Mouse (Mus musculus): ENCODE measurements at regions not wholly inside any gene's neighbourhood (a gene's known extent, or its start where the extent isn't known, plus 50 kb on each side); places are given as distances from the start of the nearest gene placed in this dataset.

- Histone ChIP-seq H3K27ac (no peak overlapping the region), H3K36me3 (no peaks in the 10 kb centered on the region), H3K4me1 (no peaks in the 10 kb centered on the region), H3K27me3 (ENCODE audit: insufficient read depth, poor library complexity, severe bottlenecking) (no peaks in the 10 kb centered on the region), H3K4me3 (no peak overlapping the region), H3K9me3 (no peaks in the 10 kb centered on the region)
- DNase-seq (ENCODE audit: low spot score), result no peak
- WGBS, result 86% methylated on average over 4 of the region's 4 CpGs
These were observed 189.0 kb downstream of the Ttll7 start for GRCm38 (mm10) chr3:147041201-147041600.

- Histone ChIP-seq H3K36me3 (no peaks in the 10 kb centered on the region), H3K27ac (no peak overlapping the region), H3K4me1 (no peaks in the 10 kb centered on the region), H3K4me3 (no peak overlapping the region), H3K27me3 (ENCODE audit: insufficient read depth, poor library complexity, severe bottlenecking) (no peaks in the 10 kb centered on the region), H3K9me3 (no peaks in the 10 kb centered on the region)
- WGBS, result 81% methylated on average over 3 of the region's 3 CpGs
- DNase-seq (ENCODE audit: low spot score), result no peak
These were observed 190.7 kb downstream of the Ttll7 start for GRCm38 (mm10) chr3:147042911-147043310.

GRCm38 (mm10) chr3:147046634-147047033 is 194.5 kb downstream of the Ttll7 start:
- no peak overlapping the region for H3K4me3 ChIP-seq
- H3K27ac ChIP-seq, result no peak overlapping the region
- 79% methylated on average over 2 of the region's 2 CpGs for WGBS
- no peak for DNase-seq (ENCODE audit: low spot score)
- H3K36me3 ChIP-seq, result no peaks in the 10 kb centered on the region
- no peaks in the 10 kb centered on the region for H3K9me3 ChIP-seq
- no peaks in the 10 kb centered on the region for H3K4me1 ChIP-seq
- no peaks in the 10 kb centered on the region for H3K27me3 ChIP-seq (ENCODE audit: insufficient read depth, poor library complexity, severe bottlenecking)

GRCm38 (mm10) chr3:147054157-147054838 is 202.1 kb downstream of the Ttll7 start:
- DNase-seq (ENCODE audit: low spot score), result no peak
- H3K27me3 ChIP-seq (ENCODE audit: insufficient read depth, poor library complexity, severe bottlenecking), result no peaks in the 10 kb centered on the region
- no peak overlapping the region for H3K4me3 ChIP-seq
- 76% methylated on average over 8 of the region's 8 CpGs for WGBS
- H3K4me1 ChIP-seq, result no peaks in the 10 kb centered on the region
- H3K9me3 ChIP-seq, result no peaks in the 10 kb centered on the region
- H3K27ac ChIP-seq, result no peak overlapping the region
- H3K36me3 ChIP-seq, result no peaks in the 10 kb centered on the region

- no peaks in the 10 kb centered on the region for H3K27me3 ChIP-seq (ENCODE audit: insufficient read depth, poor library complexity, severe bottlenecking)
- 66% methylated on average over 3 of the region's 3 CpGs for WGBS
- no peak overlapping the region for H3K4me3 ChIP-seq
- no peak for DNase-seq (ENCODE audit: low spot score)
- H3K36me3 ChIP-seq, result no peaks in the 10 kb centered on the region
- H3K4me1 ChIP-seq, result no peaks in the 10 kb centered on the region
- no peak overlapping the region for H3K27ac ChIP-seq
- no peaks in the 10 kb centered on the region for H3K9me3 ChIP-seq
These were observed 205.7 kb downstream of the Ttll7 start for GRCm38 (mm10) chr3:147057874-147058273.

GRCm38 (mm10) chr3:147060659-147061058 is 208.5 kb downstream of the Ttll7 start:
- no peak for DNase-seq (ENCODE audit: low spot score)
- Histone ChIP-seq H3K27ac (no peak overlapping the region), H3K27me3 (ENCODE audit: insufficient read depth, poor library complexity, severe bottlenecking) (no peaks in the 10 kb centered on the region), H3K4me1 (no peaks in the 10 kb centered on the region), H3K4me3 (no peak overlapping the region), H3K36me3 (no peaks in the 10 kb centered on the region), H3K9me3 (no peaks in the 10 kb centered on the region)
- WGBS, result 94% methylated on average over 8 of the region's 8 CpGs

GRCm38 (mm10) chr3:147062451-147062850 is 210.3 kb downstream of the Ttll7 start:
- H3K27me3 ChIP-seq (ENCODE audit: insufficient read depth, poor library complexity, severe bottlenecking), result no peaks in the 10 kb centered on the region
- no peak overlapping the region for H3K27ac ChIP-seq
- WGBS, result 78% methylated on average over 7 of the region's 7 CpGs
- H3K9me3 ChIP-seq, result no peaks in the 10 kb centered on the region
- H3K4me3 ChIP-seq, result no peak overlapping the region
- no peak for DNase-seq (ENCODE audit: low spot score)
- no peaks in the 10 kb centered on the region for H3K36me3 ChIP-seq
- H3K4me1 ChIP-seq, result no peaks in the 10 kb centered on the region

GRCm38 (mm10) chr3:147063578-147064442 is 211.6 kb downstream of the Ttll7 start:
- Histone ChIP-seq H3K9me3 (no peaks in the 10 kb centered on the region), H3K4me1 (no peaks in the 10 kb centered on the region), H3K27ac (no peak overlapping the region), H3K36me3 (no peaks in the 10 kb centered on the region), H3K4me3 (no peak overlapping the region), H3K27me3 (ENCODE audit: insufficient read depth, poor library complexity, severe bottlenecking) (no peaks in the 10 kb centered on the region)
- 74% methylated on average over 16 of the region's 16 CpGs for WGBS
- no peak for DNase-seq (ENCODE audit: low spot score)

- DNase-seq (ENCODE audit: low spot score), result no peak
- H3K27ac ChIP-seq, result no peak overlapping the region
- 69% methylated on average over 3 of the region's 3 CpGs for WGBS
- H3K9me3 ChIP-seq, result no peaks in the 10 kb centered on the region
- no peaks in the 10 kb centered on the region for H3K27me3 ChIP-seq (ENCODE audit: insufficient read depth, poor library complexity, severe bottlenecking)
- no peaks in the 10 kb centered on the region for H3K36me3 ChIP-seq
- H3K4me3 ChIP-seq, result no peak overlapping the region
- no peaks in the 10 kb centered on the region for H3K4me1 ChIP-seq
These were observed 212.3 kb downstream of the Ttll7 start for GRCm38 (mm10) chr3:147064443-147064868.

GRCm38 (mm10) chr3:147070972-147071371 is 218.8 kb downstream of the Ttll7 start:
- no peaks in the 10 kb centered on the region for H3K27me3 ChIP-seq (ENCODE audit: insufficient read depth, poor library complexity, severe bottlenecking)
- H3K4me3 ChIP-seq, result no peak overlapping the region
- DNase-seq (ENCODE audit: low spot score), result no peak
- WGBS, result 89% methylated on average over 2 of the region's 2 CpGs
- no peak overlapping the region for H3K27ac ChIP-seq
- H3K36me3 ChIP-seq, result no peaks in the 10 kb centered on the region
- H3K9me3 ChIP-seq, result no peaks in the 10 kb centered on the region
- no peaks in the 10 kb centered on the region for H3K4me1 ChIP-seq

GRCm38 (mm10) chr3:147080197-147080596 is 228.0 kb downstream of the Ttll7 start:
- Histone ChIP-seq H3K9me3 (no peaks in the 10 kb centered on the region), H3K27me3 (ENCODE audit: insufficient read depth, poor library complexity, severe bottlenecking) (no peaks in the 10 kb centered on the region), H3K27ac (peak overlapping the region; percentile 62; the same call in 1 of the 2 replicates), H3K36me3 (no peaks in the 10 kb centered on the region), H3K4me3 (no peak overlapping the region), H3K4me1 (no peaks in the 10 kb centered on the region; the same call in 1 of the 2 replicates)
- no peak for DNase-seq (ENCODE audit: low spot score)
- WGBS, result 89% methylated on average over 3 of the region's 3 CpGs

- H3K4me3 ChIP-seq, result no peak overlapping the region
- H3K4me1 ChIP-seq, result no peaks in the 10 kb centered on the region; the same call in 1 of the 2 replicates
- WGBS, result 47% methylated on average over 4 of the region's 4 CpGs
- no peaks in the 10 kb centered on the region for H3K9me3 ChIP-seq
- peak overlapping the region; percentile 62 for H3K27ac ChIP-seq
- DNase-seq (ENCODE audit: low spot score), result no peak
- H3K36me3 ChIP-seq, result no peaks in the 10 kb centered on the region
- no peaks in the 10 kb centered on the region for H3K27me3 ChIP-seq (ENCODE audit: insufficient read depth, poor library complexity, severe bottlenecking)
These were observed 228.7 kb downstream of the Ttll7 start for GRCm38 (mm10) chr3:147080768-147081448.

- no peaks in the 10 kb centered on the region for H3K27me3 ChIP-seq (ENCODE audit: insufficient read depth, poor library complexity, severe bottlenecking)
- no peaks in the 10 kb centered on the region for H3K36me3 ChIP-seq
- no peaks in the 10 kb centered on the region; the same call in 1 of the 2 replicates for H3K4me1 ChIP-seq
- no peak overlapping the region for H3K27ac ChIP-seq
- 94% methylated on average over 9 of the region's 9 CpGs for WGBS
- no peaks in the 10 kb centered on the region for H3K9me3 ChIP-seq
- no peak overlapping the region for H3K4me3 ChIP-seq
- DNase-seq (ENCODE audit: low spot score), result no peak
These were observed 229.6 kb downstream of the Ttll7 start for GRCm38 (mm10) chr3:147081763-147082162.

Data from heart, embryonic 10.5 days (tissue).